Mouse (Mus musculus): Measurements from ENCODE around the gene Rhog.

GRCm38 (mm10) chr7:102266401-102267042 is 10.7 kb upstream of the Rhog start:
- TF ChIP-seq CTCF (conservative IDR thresholded peaks at IDR 0.05; ENCODE audit: insufficient read depth, insufficient read length, low read depth, low read length) (no peak), POLR2A (IDR thresholded peaks at IDR 0.05; ENCODE audit: low read depth, low read length) (no peak)
